ENCODE assay signal across 20 mouse cellular contexts in genomic region chr12:71928092-71928491, GRCm38 (mm10).
DNase-seq lines count a peak whose midpoint lies in the region; TF ChIP-seq lines count a peak whose summit lies in the region.
"Had no signal": no experiment of that assay in that cellular context is flagged by ENCODE, and none has a peak within 500 bp of the region (broad histone marks: within the 10 kb centered on the region; RNA-seq: fewer than 3 reads in every experiment).

No protein-coding gene starts in this region.

- TF ChIP-seq CTCF in layer of hippocampus, adult 2 months (conservative IDR thresholded peaks at IDR 0.05), result no peak

- intact Hi-C loops in left cerebral cortex, postnatal 36 days (cut with DNase I), result no loop called here
- intact Hi-C loops in left cerebral cortex, postnatal 4 days (cut with DNase I), result no loop called here

- H3K4me3 ChIP-seq in layer of hippocampus, adult 2 months, result no peak overlapping the region
- H3K4me3 ChIP-seq: forebrain, embryonic 10.5 days; forebrain, embryonic 13.5 days; gastrocnemius, adult 2 months; hindbrain, embryonic 12.5 days; hindbrain, embryonic 15.5 days had no signal

- DNase-seq in layer of hippocampus, adult 2 months (ENCODE audit: low spot score in 2 of 2), result no peak
- no peak for DNase-seq in layer of hippocampus, postnatal 25 days (ENCODE audit: extremely low spot score in 1 of 2, low spot score in 1 of 2)
- DNase-seq in left cerebral cortex, postnatal 36 days (ENCODE audit: low spot score in 2 of 2), result peak; percentile 31 to 37
- DNase-seq in left cerebral cortex, postnatal 4 days, result no peak
- DNase-seq in right cerebral cortex, adult 2 months (ENCODE audit: low spot score in 2 of 2), result peak; percentile 49 to 58
- DNase-seq in right cerebral cortex, postnatal 4 days, result no peak
- DNase-seq in brain, adult 2 months (ENCODE audit: low read depth, low spot score), result peak; percentile 59
- DNase-seq in spleen, postnatal 14 days (ENCODE audit: low spot score in 2 of 2), result no peak
- DNase-seq: adrenal gland, adult 8-10 months; adrenal gland, postnatal 25 days; cerebellum, adult 18-20 months; cerebellum, adult 9-10 months; cerebellum, postnatal 14 days; gastrocnemius, adult 2 months; gastrocnemius, postnatal 14 days; heart, adult 11 months had no signal

- H3K27ac ChIP-seq in layer of hippocampus, adult 2 months, result peak overlapping the region; percentile 43; the same call in 1 of the 2 replicates
- H3K27ac ChIP-seq: forebrain, embryonic 10.5 days; forebrain, embryonic 13.5 days; gastrocnemius, adult 2 months; hindbrain, embryonic 12.5 days; hindbrain, embryonic 15.5 days had no signal

Comparison
In these comparisons a context has a peak if more than half of its experiments do, and no peak if none do; other contexts are left out.
1. DNase-seq: peak in left cerebral cortex, postnatal 36 days (2 of 2), right cerebral cortex, adult 2 months (2 of 2) and brain, adult 2 months (single experiment); none in layer of hippocampus, adult 2 months (0 of 2), layer of hippocampus, postnatal 25 days (0 of 2), left cerebral cortex, postnatal 4 days (single experiment), right cerebral cortex, postnatal 4 days (single experiment) and spleen, postnatal 14 days (0 of 2).